Mouse (Mus musculus): ENCODE measurements around the gene Morc2b. TPM values are rescaled to one million over a fixed set of nuclear protein-coding genes. Genes with fewer than 3 reads are reported as not detected.
"Not testable (repeated sequence)": the region's sequence is repeated elsewhere in the genome, so short reads cannot be mapped to it uniquely, and the experiment has no call there.

Morc2b gene
- not detected in 2 replicates for polyA plus RNA-seq (2014; fragmentation: Nextera tagmentation; extraction: Ambion mirVana)

DNA sequence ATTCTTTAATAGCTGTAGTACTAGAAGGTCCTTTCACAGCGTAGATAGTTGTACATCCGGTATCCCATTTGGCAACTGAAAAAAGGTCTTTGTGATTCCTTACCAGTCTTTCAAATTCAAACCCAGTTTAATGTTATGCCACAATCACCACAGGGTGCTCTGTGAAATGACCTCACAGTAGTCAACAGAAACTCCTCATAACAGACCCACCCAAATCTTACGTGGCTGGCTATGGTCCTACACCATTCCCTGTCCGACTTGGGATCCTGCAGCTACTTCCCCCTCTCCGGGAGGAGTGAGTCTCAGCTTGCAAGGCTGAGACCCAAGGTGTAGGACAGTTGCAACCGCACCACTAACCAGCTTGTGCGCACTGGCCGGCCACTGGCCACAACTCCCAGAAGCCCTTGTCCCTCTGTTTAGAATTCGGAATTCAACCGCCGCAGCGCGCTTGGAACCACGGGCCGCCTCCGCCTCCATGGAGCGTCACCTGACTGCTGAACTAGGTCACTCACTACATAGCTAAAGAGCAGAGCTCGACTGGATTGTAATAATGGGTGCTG lies at the start of gene Morc2b:
Gene Morc2b, minus strand, starts transcription at position 423 of the 560 bp plus-strand sequence.
- Histone ChIP-seq H3K27me3 (ENCODE audit: control insufficient read depth, insufficient read depth, low read length) (no peaks in the 10 kb centered on the region), H3K27ac (ENCODE audit: low read depth, low read length) (no peak within 1 kb of the TSS), H3K9ac (ENCODE audit: low read depth, low read length) (no peak within 1 kb of the TSS), H3K4me1 (ENCODE audit: control insufficient read depth, insufficient read depth, low read length) (no peaks in the 10 kb centered on the region), H3K4me3 (ENCODE audit: low read depth, low read length) (no peak within 1 kb of the TSS), H3K4me2 (no peak within 1 kb of the TSS), H3K9me3 (replicated peaks; ENCODE audit: control insufficient read depth, low read length) (no peaks in the 10 kb centered on the region; the same call in 1 of the 2 replicates), H3K36me3 (ENCODE audit: control insufficient read depth, insufficient read depth, low read length) (no peaks in the 10 kb centered on the region)
- 69% methylated on average over 18 of the region's 18 CpGs for WGBS (ENCODE audit: insufficient replicate concordance)
- ATAC-seq (replicated peaks; ENCODE audit: insufficient number of reproducible peaks, low FRiP score, low TSS enrichment): no peak

GRCm38 (mm10) chr17:33168147-33168546 lies 28.7 kb upstream of the Morc2b start, which contains the start of gene Olfr55:
Gene Olfr55, plus strand, starts transcription at chr17:33168447.
- H3K4me1 ChIP-seq (ENCODE audit: control insufficient read depth, insufficient read depth, low read length); H3K4me3 ChIP-seq (ENCODE audit: low read depth, low read length); H3K27ac ChIP-seq (ENCODE audit: low read depth, low read length); ATAC-seq (replicated peaks; ENCODE audit: insufficient number of reproducible peaks, low FRiP score, low TSS enrichment); H3K4me2 ChIP-seq; H3K9ac ChIP-seq (ENCODE audit: low read depth, low read length); H3K9me3 ChIP-seq (replicated peaks; ENCODE audit: control insufficient read depth, low read length); H3K36me3 ChIP-seq (ENCODE audit: control insufficient read depth, insufficient read depth, low read length); H3K27me3 ChIP-seq (ENCODE audit: control insufficient read depth, insufficient read depth, low read length): not testable (repeated sequence)
- 73% methylated on average over 1 of the region's 1 CpGs for WGBS (ENCODE audit: insufficient replicate concordance)

DNA sequence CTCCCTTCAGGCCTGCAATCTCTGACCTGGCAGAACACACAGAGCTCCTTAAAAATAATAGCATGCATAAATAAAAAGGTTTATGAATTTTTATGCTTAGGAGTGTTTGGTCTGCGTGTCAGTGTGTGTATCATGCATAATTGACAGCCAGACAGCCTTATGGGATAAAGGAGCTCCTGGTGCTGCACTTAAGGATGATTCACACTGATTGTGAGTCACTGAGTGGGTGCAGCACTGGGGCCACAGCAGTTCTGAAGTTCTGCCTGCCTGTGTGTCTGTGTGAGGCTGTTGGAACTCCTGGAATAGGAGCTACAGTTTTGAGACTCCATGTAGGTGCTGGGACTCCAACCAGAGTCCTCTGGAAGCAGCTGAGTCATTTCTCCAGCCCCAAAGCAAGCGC lies 13.2 kb downstream of the Morc2b start:
- H3K36me3 ChIP-seq (ENCODE audit: control insufficient read depth, insufficient read depth, low read length): no peaks in the 10 kb centered on the region
- no peak overlapping the region for H3K9ac ChIP-seq (ENCODE audit: low read depth, low read length)
- H3K4me3 ChIP-seq (ENCODE audit: low read depth, low read length): no peak overlapping the region
- WGBS (ENCODE audit: insufficient replicate concordance): 60% methylated on average over 2 of the region's 2 CpGs
- H3K27ac ChIP-seq (ENCODE audit: low read depth, low read length): no peak overlapping the region
- H3K27me3 ChIP-seq (ENCODE audit: control insufficient read depth, insufficient read depth, low read length): no peaks in the 10 kb centered on the region
- no peak overlapping the region for H3K4me2 ChIP-seq
- no peaks in the 10 kb centered on the region for H3K4me1 ChIP-seq (ENCODE audit: control insufficient read depth, insufficient read depth, low read length)
- H3K9me3 ChIP-seq (replicated peaks; ENCODE audit: control insufficient read depth, low read length): no peaks in the 10 kb centered on the region
- ATAC-seq (replicated peaks; ENCODE audit: insufficient number of reproducible peaks, low FRiP score, low TSS enrichment): no peak

GRCm38 (mm10) chr17:33124546-33124945 lies 14.9 kb downstream of the Morc2b start:
- H3K27me3 ChIP-seq (ENCODE audit: control insufficient read depth, insufficient read depth, low read length): no peaks in the 10 kb centered on the region
- no peaks in the 10 kb centered on the region for H3K9me3 ChIP-seq (replicated peaks; ENCODE audit: control insufficient read depth, low read length)
- ATAC-seq (replicated peaks; ENCODE audit: insufficient number of reproducible peaks, low FRiP score, low TSS enrichment): no peak
- H3K4me1 ChIP-seq (ENCODE audit: control insufficient read depth, insufficient read depth, low read length): no peaks in the 10 kb centered on the region
- H3K36me3 ChIP-seq (ENCODE audit: control insufficient read depth, insufficient read depth, low read length): no peaks in the 10 kb centered on the region
- no peak overlapping the region for H3K9ac ChIP-seq (ENCODE audit: low read depth, low read length)
- H3K4me2 ChIP-seq: no peak overlapping the region
- no peak overlapping the region for H3K4me3 ChIP-seq (ENCODE audit: low read depth, low read length)
- no peak overlapping the region for H3K27ac ChIP-seq (ENCODE audit: low read depth, low read length)

GRCm38 (mm10) chr17:33097396-33097795 lies 42.1 kb downstream of the Morc2b start:
- Histone ChIP-seq H3K4me2 (no peak overlapping the region), H3K4me1 (ENCODE audit: control insufficient read depth, insufficient read depth, low read length) (peaks cover 6% of the 10 kb centered on the region), H3K9ac (ENCODE audit: low read depth, low read length) (no peak overlapping the region), H3K4me3 (ENCODE audit: low read depth, low read length) (no peak overlapping the region), H3K9me3 (replicated peaks; ENCODE audit: control insufficient read depth, low read length) (no peaks in the 10 kb centered on the region), H3K36me3 (ENCODE audit: control insufficient read depth, insufficient read depth, low read length) (no peaks in the 10 kb centered on the region), H3K27me3 (ENCODE audit: control insufficient read depth, insufficient read depth, low read length) (no peaks in the 10 kb centered on the region), H3K27ac (ENCODE audit: low read depth, low read length) (no peak overlapping the region)
- no peak for ATAC-seq (replicated peaks; ENCODE audit: insufficient number of reproducible peaks, low FRiP score, low TSS enrichment)
- WGBS (ENCODE audit: insufficient replicate concordance): 85% methylated on average over 2 of the region's 2 CpGs

- Histone ChIP-seq H3K36me3 (ENCODE audit: control insufficient read depth, insufficient read depth, low read length) (no peaks in the 10 kb centered on the region), H3K27me3 (ENCODE audit: control insufficient read depth, insufficient read depth, low read length) (no peaks in the 10 kb centered on the region), H3K9ac (ENCODE audit: low read depth, low read length) (peak overlapping the region; percentile 89), H3K4me1 (ENCODE audit: control insufficient read depth, insufficient read depth, low read length) (peaks cover 6% of the 10 kb centered on the region), H3K9me3 (replicated peaks; ENCODE audit: control insufficient read depth, low read length) (no peaks in the 10 kb centered on the region), H3K4me3 (ENCODE audit: low read depth, low read length) (peak overlapping the region; percentile 73), H3K4me2 (peak overlapping the region; percentile 81), H3K27ac (ENCODE audit: low read depth, low read length) (peak overlapping the region; percentile 86)
- 3% methylated on average over 30 of the region's 31 CpGs for WGBS (ENCODE audit: insufficient replicate concordance)
- peak; percentile 64 for ATAC-seq (replicated peaks; ENCODE audit: insufficient number of reproducible peaks, low FRiP score, low TSS enrichment)
Observed at GRCm38 (mm10) chr17:33092391-33093193, 46.9 kb downstream of the Morc2b start.

DNA sequence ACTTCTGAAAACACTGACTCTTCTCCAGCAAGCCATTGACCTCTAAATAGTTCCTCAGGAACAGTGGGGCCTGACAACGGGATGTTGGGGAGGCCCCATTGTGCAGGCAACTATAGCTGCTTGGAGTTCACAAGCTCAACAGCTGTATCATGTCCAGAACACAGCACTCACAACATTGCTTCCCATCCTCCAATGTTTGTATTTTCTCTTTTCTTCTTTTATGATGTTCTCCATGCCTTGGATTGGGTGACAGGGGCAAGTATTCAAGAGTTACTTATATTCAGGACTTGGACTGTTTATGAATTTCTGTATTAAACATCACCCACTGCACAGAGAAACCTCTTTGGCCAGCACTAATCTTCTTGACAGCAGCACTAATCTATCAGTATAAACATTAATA lies 47.9 kb downstream of the Morc2b start:
- Histone ChIP-seq H3K27ac (ENCODE audit: low read depth, low read length) (no peak overlapping the region), H3K36me3 (ENCODE audit: control insufficient read depth, insufficient read depth, low read length) (no peaks in the 10 kb centered on the region), H3K4me3 (ENCODE audit: low read depth, low read length) (no peak overlapping the region), H3K4me2 (no peak overlapping the region), H3K27me3 (ENCODE audit: control insufficient read depth, insufficient read depth, low read length) (no peaks in the 10 kb centered on the region), H3K9me3 (replicated peaks; ENCODE audit: control insufficient read depth, low read length) (no peaks in the 10 kb centered on the region), H3K4me1 (ENCODE audit: control insufficient read depth, insufficient read depth, low read length) (peaks cover 6% of the 10 kb centered on the region), H3K9ac (ENCODE audit: low read depth, low read length) (no peak overlapping the region)
- 89% methylated on average over 1 of the region's 1 CpGs for WGBS (ENCODE audit: insufficient replicate concordance)
- ATAC-seq (replicated peaks; ENCODE audit: insufficient number of reproducible peaks, low FRiP score, low TSS enrichment): no peak

DNA sequence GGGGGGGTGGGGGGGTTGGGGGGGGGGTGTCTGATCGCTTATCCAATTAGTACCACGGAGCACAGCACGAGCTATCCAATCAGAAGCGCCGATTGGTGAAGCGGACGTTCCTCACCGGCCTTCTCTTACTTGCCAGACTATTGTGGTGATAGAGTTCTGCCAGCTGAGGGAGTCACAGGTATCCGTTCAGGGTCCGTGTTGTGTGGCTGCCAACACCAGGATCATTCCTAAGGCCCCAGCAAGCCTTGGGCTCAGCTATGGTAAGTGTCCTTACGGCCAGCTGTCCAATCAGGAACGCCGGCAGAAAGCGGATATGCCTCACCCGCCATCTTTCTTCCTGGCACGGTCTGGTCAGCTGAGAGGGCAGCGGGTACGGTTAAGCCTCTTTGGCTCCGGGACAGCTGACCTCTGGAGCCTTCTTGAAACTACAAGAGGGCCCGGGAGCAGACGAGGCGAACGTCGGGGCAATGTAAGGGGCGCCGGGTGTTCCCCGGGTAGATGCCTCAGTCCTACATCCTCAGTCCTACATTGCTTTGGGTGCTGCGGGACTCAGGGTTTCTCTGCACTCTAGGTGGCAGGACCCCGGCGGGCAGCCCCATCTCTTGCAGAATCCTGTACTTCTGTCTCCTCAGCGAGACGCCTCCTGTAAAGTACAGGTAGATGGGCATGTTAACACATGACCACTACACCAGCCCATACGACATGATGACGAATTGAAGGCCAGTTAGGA lies 50.1 kb downstream of the Morc2b start, which contains the start of gene Zfp563:
Gene Zfp563, plus strand, starts transcription at position 91 of the 730 bp plus-strand sequence.
- H3K9me3 ChIP-seq (replicated peaks; ENCODE audit: control insufficient read depth, low read length): no peaks in the 10 kb centered on the region
- peak within 1 kb of the TSS; percentile 59 for H3K4me3 ChIP-seq (ENCODE audit: low read depth, low read length)
- H3K27me3 ChIP-seq (ENCODE audit: control insufficient read depth, insufficient read depth, low read length): no peaks in the 10 kb centered on the region
- 6% methylated on average over 34 of the region's 34 CpGs for WGBS (ENCODE audit: insufficient replicate concordance)
- ATAC-seq (replicated peaks; ENCODE audit: insufficient number of reproducible peaks, low FRiP score, low TSS enrichment): peak; percentile 92
- H3K27ac ChIP-seq (ENCODE audit: low read depth, low read length): peak within 1 kb of the TSS; percentile 78
- H3K4me2 ChIP-seq: peak within 1 kb of the TSS; percentile 80
- H3K36me3 ChIP-seq (ENCODE audit: control insufficient read depth, insufficient read depth, low read length): no peaks in the 10 kb centered on the region
- peaks cover 6% of the 10 kb centered on the region for H3K4me1 ChIP-seq (ENCODE audit: control insufficient read depth, insufficient read depth, low read length)
- peak within 1 kb of the TSS; percentile 82 for H3K9ac ChIP-seq (ENCODE audit: low read depth, low read length)

Data from heart, embryonic 11.5 days (tissue).